Mouse (Mus musculus) forebrain, embryonic 14.5 days (tissue): ENCODE data around the gene Pgam1. TPM values are rescaled to one million over a fixed set of nuclear protein-coding genes. Genes with fewer than 3 reads are reported as not detected.
A peak's percentile ranks its signal among the peaks of the same experiment; 100 is the strongest.
"Not testable (repeated sequence)": the region's sequence is repeated elsewhere in the genome, so short reads cannot be mapped to it uniquely, and the experiment has no call there.

Experiments
- ATAC-seq: fragments of 200-750 bp; cut with Nextera tagmentation; 2 replicates; pipeline ENCODE4 v1.8.0; 2017; ENCODE audit warnings: mild to moderate bottlenecking, moderate library complexity
- DNase-seq: peaks from one replicate; pipeline ENCODE4 v3.0.0-alpha.2; 2015; ENCODE audit warnings: low spot score
- H3K27ac ChIP-seq: fragments of 300-500 bp; sonication (generic); 2 replicates; pipeline ENCODE4 v1.5.1; 2014; ENCODE audit warnings: low read depth, mild to moderate bottlenecking, control low read depth, low read length, moderate library complexity
- H3K27me3 ChIP-seq: fragments of 300-500 bp; sonication (generic); replicated peaks from 2 replicates; pipeline ENCODE4 v1.6.1; 2014; ENCODE audit warnings: low read length, control low read depth, mixed read lengths; ENCODE audit not compliant: control insufficient read depth, insufficient read depth
- H3K36me3 ChIP-seq: fragments of 300-500 bp; sonication (generic); 2 replicates; pipeline ENCODE4 v1.6.1; 2014; ENCODE audit warnings: low read length, control low read depth; ENCODE audit not compliant: control insufficient read depth, insufficient read depth
- H3K4me1 ChIP-seq: fragments of 300-500 bp; sonication (generic); 2 replicates; pipeline ENCODE4 v1.6.1; 2014; ENCODE audit warnings: antibody characterized with exemption, low read length, control low read depth; ENCODE audit not compliant: control insufficient read depth, insufficient read depth
- H3K4me2 ChIP-seq: fragments of 300-500 bp; sonication (generic); 2 replicates; pipeline ENCODE4 v1.6.1; 2014; ENCODE audit warnings: mild to moderate bottlenecking, control low read depth, low read length
- H3K4me3 ChIP-seq: fragments of 300-500 bp; sonication (generic); 2 replicates; pipeline ENCODE4 v1.5.1; 2014; ENCODE audit warnings: low read depth, low read length, control low read depth
- H3K9ac ChIP-seq: fragments of 300-500 bp; sonication (generic); 2 replicates; pipeline ENCODE4 v1.6.1; 2014; ENCODE audit warnings: mild to moderate bottlenecking, low read length, control low read depth, moderate library complexity
- H3K9me3 ChIP-seq: fragments of 300-500 bp; sonication (generic); replicated peaks from 2 replicates; pipeline ENCODE4 v1.6.1; 2016; ENCODE audit warnings: low read length, control low read depth, mixed read lengths; ENCODE audit not compliant: control insufficient read depth
- WGBS: fragments of 180-500 bp; shearing (Covaris S2); extraction: QIAGEN DNeasy Blood & Tissue Kit; methylation state at CpG from one replicate; pipeline ENCODE4 v1.1.7; 2014; 5-methylcytosine and 5-hydroxymethylcytosine counted together
- polyA plus RNA-seq: library from polyadenylated mRNA; unstranded; fragments of >200 nt; fragmentation: Nextera tagmentation; extraction: Ambion mirVana; gene quantifications from 2 replicates; pipeline ENCODE4 v1.2.1, GENCODE M21; 2014

Gene Pgam1
- 505 and 522 TPM in 2 replicates for polyA plus RNA-seq

DNA sequence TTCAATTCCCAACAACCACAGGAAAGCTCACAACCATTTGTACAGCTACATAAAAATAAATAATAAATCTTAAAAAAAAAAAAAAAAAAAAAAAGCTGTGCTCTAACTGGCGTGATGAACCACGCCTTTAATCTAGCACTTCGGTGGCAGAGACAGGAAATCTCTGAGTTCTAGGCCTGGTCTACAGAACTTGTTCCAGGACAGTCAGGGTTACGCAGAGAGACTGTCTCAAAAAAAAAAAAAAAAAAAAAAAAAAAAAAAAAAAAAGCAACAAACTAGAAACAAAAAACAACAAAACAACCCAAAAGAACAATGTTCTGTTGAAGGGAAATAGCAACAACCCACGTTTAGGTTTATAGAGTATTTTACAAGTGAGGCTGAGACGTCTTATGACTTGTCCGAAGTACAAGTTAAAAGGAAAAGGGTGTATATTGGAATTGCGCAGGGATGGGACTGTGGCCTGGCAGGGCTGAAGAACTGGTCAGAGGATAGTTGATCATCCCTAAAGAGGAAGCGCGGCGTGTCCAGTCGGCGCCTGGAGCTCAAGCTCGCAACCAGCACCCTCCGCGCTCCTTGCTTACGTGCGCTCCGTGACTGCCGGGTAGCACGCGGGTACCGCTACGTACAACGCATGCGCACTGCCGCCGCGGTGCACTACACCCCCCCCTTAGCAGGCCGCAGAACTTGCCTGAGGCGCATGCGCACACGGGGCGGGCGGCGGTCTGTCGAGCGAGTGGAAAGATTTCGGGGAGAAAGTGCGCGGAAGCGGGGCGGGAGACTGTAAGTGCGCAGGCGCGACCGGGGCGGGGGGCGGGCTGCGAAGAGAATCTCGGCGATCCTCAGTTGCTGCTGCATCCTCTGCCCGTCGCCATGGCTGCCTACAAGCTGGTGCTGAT is at the start of gene Pgam1:
Gene Pgam1 (plus strand): TSS at position 746 of the 896 bp plus-strand sequence.
- Histone ChIP-seq H3K9ac (peak within 1 kb of the TSS; percentile 88), H3K9me3 (no peaks in the 10 kb centered on the region), H3K4me3 (peak within 1 kb of the TSS; percentile 88), H3K27ac (peak within 1 kb of the TSS; percentile 81), H3K4me2 (peak within 1 kb of the TSS; percentile 89), H3K4me1 (peaks cover 19% of the 10 kb centered on the region), H3K27me3 (no peaks in the 10 kb centered on the region), H3K36me3 (peaks cover 8% of the 10 kb centered on the region)
- peak; percentile 96 for ATAC-seq
- 5% methylated on average over 54 of the region's 54 CpGs for WGBS
- DNase-seq = peak; percentile 99

DNA sequence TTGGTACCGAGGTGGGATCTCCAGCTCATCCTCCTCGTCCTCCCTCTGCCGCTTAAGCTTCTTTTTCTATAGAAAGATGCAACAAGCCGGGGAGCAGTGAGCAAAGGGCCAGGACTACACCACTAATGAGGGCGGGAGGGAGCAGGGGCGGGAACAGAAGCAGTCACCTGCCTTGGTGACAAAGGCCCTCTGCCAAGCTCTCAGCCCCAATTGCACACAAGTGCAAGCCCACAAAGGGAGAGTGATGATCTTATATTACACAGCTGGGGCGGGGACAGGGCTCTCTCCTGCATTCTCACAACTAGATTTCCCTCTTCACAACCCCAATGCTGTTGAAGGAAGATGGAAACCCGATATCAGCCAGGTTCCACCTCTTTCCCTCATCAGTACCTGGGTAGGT is 45.0 kb upstream of the Pgam1 start:
- Histone ChIP-seq H3K4me3 (no peak overlapping the region), H3K9me3 (no peaks in the 10 kb centered on the region), H3K27me3 (no peaks in the 10 kb centered on the region), H3K4me1 (no peaks in the 10 kb centered on the region), H3K36me3 (peaks cover 70% of the 10 kb centered on the region), H3K4me2 (no peak overlapping the region), H3K9ac (no peak overlapping the region), H3K27ac (no peak overlapping the region)
- ATAC-seq (no peak), DNase-seq (no peak)
- 85% methylated on average over 8 of the region's 8 CpGs for WGBS

DNA sequence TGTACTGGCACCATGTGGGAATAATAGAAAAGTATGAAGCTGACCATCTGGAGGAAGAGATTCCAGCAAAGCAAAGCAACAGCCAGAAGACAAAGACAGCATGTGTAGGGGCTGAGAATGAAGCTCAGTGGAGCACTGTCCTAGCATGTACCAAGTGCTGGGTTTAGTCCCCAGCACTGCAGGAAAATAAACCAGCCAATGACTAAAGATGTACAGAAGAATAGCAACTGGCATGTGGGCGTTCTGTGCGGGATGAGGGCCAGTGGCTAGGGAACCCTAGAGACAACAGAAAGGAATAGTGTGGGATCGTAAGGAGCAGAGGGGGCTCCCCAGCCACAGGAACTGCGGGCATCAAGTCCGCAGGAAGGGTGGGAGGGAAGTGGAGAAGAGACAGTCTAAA is 42.4 kb upstream of the Pgam1 start:
- H3K4me2 ChIP-seq = no peak overlapping the region
- no peak overlapping the region for H3K9ac ChIP-seq
- no peak overlapping the region for H3K4me3 ChIP-seq
- H3K9me3 ChIP-seq = no peaks in the 10 kb centered on the region
- no peak overlapping the region for H3K27ac ChIP-seq
- ATAC-seq (no peak), DNase-seq (no peak)
- H3K27me3 ChIP-seq = no peaks in the 10 kb centered on the region
- 92% methylated on average over 5 of the region's 5 CpGs for WGBS
- H3K36me3 ChIP-seq = peaks cover 81% of the 10 kb centered on the region
- no peaks in the 10 kb centered on the region for H3K4me1 ChIP-seq

DNA sequence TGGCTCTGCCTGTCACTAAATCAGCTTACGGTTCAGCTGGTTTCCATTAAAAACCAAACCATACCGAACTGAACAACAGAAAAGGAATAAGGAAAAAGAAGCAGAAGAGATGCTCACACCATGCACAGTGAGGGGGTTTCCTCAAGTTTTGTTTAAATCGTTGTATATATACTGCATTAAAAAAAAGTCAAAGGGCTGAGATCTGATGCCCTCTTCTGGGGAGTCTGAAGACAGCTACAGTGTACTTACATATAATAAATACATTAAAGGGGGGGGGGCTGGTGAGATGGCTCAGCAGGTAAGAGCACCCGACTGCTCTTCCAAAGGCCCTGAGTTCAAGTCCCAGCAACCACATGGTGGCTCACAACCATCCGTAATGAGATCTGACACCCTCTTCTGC is 41.8 kb upstream of the Pgam1 start:
- not testable (repeated sequence) for H3K9me3 ChIP-seq, ATAC-seq, H3K27me3 ChIP-seq, H3K27ac ChIP-seq, DNase-seq, H3K4me3 ChIP-seq, H3K9ac ChIP-seq, H3K4me1 ChIP-seq, H3K4me2 ChIP-seq
- WGBS = 79% methylated on average over 5 of the region's 5 CpGs
- H3K36me3 ChIP-seq = peaks cover 82% of the 10 kb centered on the region

DNA sequence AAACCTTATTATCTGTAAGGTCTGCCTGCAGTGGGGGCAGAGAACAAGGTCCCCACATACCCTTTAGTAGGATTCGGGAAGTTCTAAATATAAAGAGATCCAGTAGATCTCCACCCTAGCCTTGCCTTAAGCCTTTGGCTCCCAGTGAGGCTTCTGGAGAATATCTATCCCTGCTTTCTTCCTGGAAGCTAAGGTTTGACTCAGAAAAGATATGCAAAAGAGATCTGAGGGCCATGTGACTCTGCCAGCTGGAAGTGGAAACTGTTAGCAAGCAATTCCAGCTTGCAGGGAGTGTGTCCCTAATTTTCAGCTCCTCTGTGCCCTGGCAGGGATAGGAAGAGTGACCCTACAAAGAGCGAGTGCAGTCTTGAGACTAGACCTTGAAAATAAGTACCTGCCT is 39.4 kb upstream of the Pgam1 start:
- Histone ChIP-seq H3K27me3 (no peaks in the 10 kb centered on the region), H3K36me3 (peaks cover 91% of the 10 kb centered on the region), H3K9ac (no peak overlapping the region), H3K27ac (no peak overlapping the region), H3K4me1 (no peaks in the 10 kb centered on the region), H3K9me3 (no peaks in the 10 kb centered on the region), H3K4me2 (no peak overlapping the region), H3K4me3 (no peak overlapping the region)
- DNase-seq (no peak), ATAC-seq (no peak)
- 88% methylated on average over 2 of the region's 2 CpGs for WGBS

DNA sequence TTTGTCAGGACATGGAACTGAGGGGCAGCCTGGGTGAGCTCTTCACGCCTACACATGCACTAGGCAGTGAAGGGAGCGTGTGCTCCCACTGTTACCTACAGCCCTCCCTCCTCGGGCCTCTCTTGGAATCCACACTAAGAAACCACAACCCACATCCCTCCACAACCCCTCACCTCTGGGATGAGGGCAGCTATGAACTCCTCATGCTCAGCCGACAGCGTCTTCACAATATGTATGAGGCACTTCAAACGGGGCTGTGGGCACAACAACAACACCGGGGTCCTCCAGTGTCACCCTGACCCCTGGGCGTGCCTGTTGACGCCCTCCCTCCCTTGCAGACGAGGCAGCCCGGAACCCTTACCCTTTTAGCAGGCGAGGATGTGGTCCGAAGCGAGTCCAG is 37.4 kb upstream of the Pgam1 start:
- Histone ChIP-seq H3K9me3 (no peaks in the 10 kb centered on the region), H3K4me3 (no peak overlapping the region), H3K27me3 (no peaks in the 10 kb centered on the region), H3K36me3 (peaks cover 78% of the 10 kb centered on the region), H3K4me2 (no peak overlapping the region), H3K27ac (no peak overlapping the region), H3K9ac (no peak overlapping the region), H3K4me1 (no peaks in the 10 kb centered on the region)
- DNase-seq (no peak), ATAC-seq (no peak)
- 94% methylated on average over 14 of the region's 14 CpGs for WGBS

DNA sequence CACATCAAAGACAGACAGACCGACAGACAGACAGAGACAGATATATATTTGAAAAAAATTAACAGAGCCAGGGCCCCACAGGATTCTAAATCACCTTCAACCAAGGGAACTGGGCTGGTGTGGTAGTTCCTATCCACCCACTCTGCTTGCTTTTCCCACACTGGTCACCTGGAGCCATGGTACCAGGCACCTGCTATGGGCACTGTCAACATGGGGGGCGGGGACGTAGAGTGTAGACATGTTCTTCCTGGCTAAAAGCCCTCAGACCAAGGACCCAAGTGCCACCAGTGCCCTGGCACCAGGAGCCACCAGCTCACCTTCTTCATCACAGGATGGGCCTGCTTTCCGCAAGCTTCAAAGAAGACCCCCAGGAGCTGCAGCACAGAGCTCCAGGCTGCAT is 29.9 kb upstream of the Pgam1 start:
- Histone ChIP-seq H3K4me3 (no peak overlapping the region), H3K4me1 (no peaks in the 10 kb centered on the region), H3K36me3 (peaks cover 67% of the 10 kb centered on the region), H3K9ac (no peak overlapping the region), H3K27ac (no peak overlapping the region), H3K9me3 (no peaks in the 10 kb centered on the region), H3K4me2 (no peak overlapping the region), H3K27me3 (no peaks in the 10 kb centered on the region)
- 94% methylated on average over 4 of the region's 4 CpGs for WGBS
- no peak for ATAC-seq
- DNase-seq = no peak

DNA sequence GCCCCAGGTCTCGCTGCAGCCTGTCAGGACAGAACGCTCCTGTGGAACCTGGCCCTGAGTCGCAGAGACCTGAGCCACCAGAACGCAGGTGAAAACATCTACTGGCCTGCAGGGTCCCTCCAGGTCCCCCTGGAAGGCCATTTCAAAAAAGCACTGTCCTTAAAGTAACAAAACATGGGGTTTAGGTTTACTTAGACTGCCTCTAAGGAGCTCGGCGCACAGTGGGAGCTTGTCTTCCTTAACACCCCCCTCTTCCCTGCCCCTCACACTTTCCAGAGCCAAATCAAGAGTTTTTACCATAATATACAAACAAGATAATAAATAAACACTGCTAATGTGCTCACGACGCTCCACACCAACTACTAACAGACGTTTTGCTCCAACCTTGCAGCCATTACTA is 27.8 kb upstream of the Pgam1 start:
- no peak overlapping the region for H3K9ac ChIP-seq
- DNase-seq (no peak), ATAC-seq (no peak)
- no peak overlapping the region for H3K4me3 ChIP-seq
- H3K4me1 ChIP-seq = no peaks in the 10 kb centered on the region
- peaks cover 77% of the 10 kb centered on the region for H3K36me3 ChIP-seq
- H3K9me3 ChIP-seq = no peaks in the 10 kb centered on the region
- no peak overlapping the region for H3K4me2 ChIP-seq
- WGBS = 93% methylated on average over 9 of the region's 9 CpGs
- H3K27me3 ChIP-seq = no peaks in the 10 kb centered on the region
- no peak overlapping the region for H3K27ac ChIP-seq

DNA sequence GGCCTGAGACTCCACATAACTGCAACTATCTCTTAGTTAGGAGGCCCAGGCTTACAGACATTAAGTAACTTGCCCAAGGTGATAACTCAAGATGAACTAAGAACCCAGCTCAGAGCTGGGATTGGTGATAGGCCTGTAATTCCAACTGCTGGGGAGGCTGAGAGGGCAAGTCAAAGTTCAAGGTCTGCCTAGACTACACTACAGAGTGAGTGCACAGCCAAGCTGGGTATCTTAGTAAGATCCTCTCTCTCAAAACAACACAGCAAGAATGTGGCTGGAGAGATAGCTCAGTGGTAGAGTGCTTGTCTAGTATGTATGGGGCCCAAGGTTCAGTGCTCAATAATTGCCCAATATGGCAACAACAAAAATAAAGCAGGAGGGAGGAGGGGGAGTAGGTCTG is 23.5 kb upstream of the Pgam1 start:
- H3K36me3 ChIP-seq = peaks cover 75% of the 10 kb centered on the region

More for the DNA sequence above, 23.5 kb upstream of the Pgam1 start:
- Histone ChIP-seq H3K4me2 (no peak overlapping the region), H3K27ac (no peak overlapping the region), H3K4me3 (no peak overlapping the region), H3K4me1 (no peaks in the 10 kb centered on the region), H3K9me3 (no peaks in the 10 kb centered on the region), H3K9ac (no peak overlapping the region), H3K27me3 (no peaks in the 10 kb centered on the region)
- ATAC-seq (no peak), DNase-seq (no peak)
